Mouse (Mus musculus) myocyte (in vitro differentiated cells): Measurements from ENCODE around the gene Hook1. TPM values are rescaled to one million over a fixed set of nuclear protein-coding genes. Genes with fewer than 3 reads are reported as not detected.

Source experiments
- H3K27me3 ChIP-seq: one replicate; pipeline ENCODE4 v1.6.1; 2011; ENCODE audit not compliant: control insufficient read depth, insufficient read depth, insufficient read length
- H3K36me3 ChIP-seq: one replicate; pipeline ENCODE4 v1.6.1; 2011; ENCODE audit not compliant: control insufficient read depth, insufficient read depth
- H3K4me2 ChIP-seq: one replicate; pipeline ENCODE4 v1.6.1; 2011; ENCODE audit warnings: low read depth, control low read depth
- H3K4me3 ChIP-seq: one replicate; pipeline ENCODE4 v1.5.1; 2011; ENCODE audit warnings: mild to moderate bottlenecking, control low read depth, moderate library complexity
- H3K79me2 ChIP-seq: one replicate; pipeline ENCODE4 v1.6.1; 2011; ENCODE audit not compliant: control insufficient read depth, insufficient read depth
- H3ac ChIP-seq: one replicate; pipeline ENCODE4 v1.6.1; 2011; ENCODE audit not compliant: control insufficient read depth, insufficient read length
- CEBPB ChIP-seq: IDR thresholded peaks from 2 replicates; pipeline ENCODE4 v1.6.1; 2011; ENCODE audit warnings: mild to moderate bottlenecking, moderate library complexity; ENCODE audit not compliant: poor library complexity, insufficient read depth, severe bottlenecking
- E2F4 ChIP-seq: IDR thresholded peaks from one replicate; pipeline ENCODE4 v1.6.1; 2011; ENCODE audit warnings: mild to moderate bottlenecking, control low read depth, moderate library complexity; ENCODE audit not compliant: insufficient read depth
- MAX ChIP-seq: IDR thresholded peaks from one replicate; pipeline ENCODE4 v1.6.1; 2011; ENCODE audit warnings: low read depth, mild to moderate bottlenecking, control low read depth
- MYOD1 ChIP-seq, 3 experiments: IDR thresholded peaks; one replicate each; pipeline ENCODE4 v1.6.1; 2011; ENCODE audit warnings: control low read depth in 2 of 3, low read depth in 2 of 3, mild to moderate bottlenecking in 2 of 3, moderate library complexity in 1 of 3; ENCODE audit not compliant: insufficient read length in 2 of 3, control insufficient read depth in 1 of 3
- MYOG ChIP-seq, 3 experiments: IDR thresholded peaks; one replicate each; pipeline ENCODE4 v1.6.1; 2011; ENCODE audit warnings: control low read depth in 2 of 3, low read depth in 2 of 3, mild to moderate bottlenecking in 2 of 3; ENCODE audit not compliant: insufficient read length in 2 of 3, control insufficient read depth in 1 of 3, insufficient read depth in 1 of 3
- POLR2A ChIP-seq: IDR thresholded peaks from one replicate; pipeline ENCODE4 v1.6.1; 2011; ENCODE audit warnings: low read depth, mild to moderate bottlenecking, control low read depth, moderate library complexity; ENCODE audit not compliant: insufficient read length
- POLR2AphosphoS2 ChIP-seq: IDR thresholded peaks from one replicate; pipeline ENCODE4 v1.6.1; 2011; ENCODE audit warnings: low read depth, control low read depth; ENCODE audit not compliant: insufficient read length
- REST ChIP-seq: IDR thresholded peaks from one replicate; pipeline ENCODE4 v1.6.1; 2011; ENCODE audit warnings: mild to moderate bottlenecking, control low read depth, moderate library complexity; ENCODE audit not compliant: insufficient read depth, insufficient read length
- SRF ChIP-seq: IDR thresholded peaks from one replicate; pipeline ENCODE4 v1.6.1; 2011; ENCODE audit warnings: low read depth; ENCODE audit not compliant: control insufficient read depth, insufficient read length
- TCF12 ChIP-seq: IDR thresholded peaks from one replicate; pipeline ENCODE4 v1.6.1; 2011; ENCODE audit warnings: mild to moderate bottlenecking, control low read depth; ENCODE audit not compliant: poor library complexity, insufficient read depth, severe bottlenecking
- TCF3 ChIP-seq: IDR thresholded peaks from one replicate; pipeline ENCODE4 v1.6.1; 2011; ENCODE audit warnings: low read depth, control low read depth; ENCODE audit not compliant: insufficient read length
- USF1 ChIP-seq: IDR thresholded peaks from one replicate; pipeline ENCODE4 v1.6.1; 2011; ENCODE audit warnings: low read depth, mild to moderate bottlenecking, control low read depth, moderate library complexity
- polyA plus RNA-seq: library from polyadenylated mRNA; unstranded; fragments of >200 nt; fragmentation: generic; extraction: Trizol; gene quantifications from one replicate; pipeline ENCODE4 v1.2.1, GENCODE M21; 2012; ENCODE audit warnings: missing spikeins

The Hook1 gene
- polyA plus RNA-seq, 1 experiment, result 0.10 TPM

- Histone ChIP-seq H3K4me2 (no peak overlapping the region), H3K4me3 (no peak overlapping the region), H3K79me2 (no peaks in the 10 kb centered on the region), H3K27me3 (no peaks in the 10 kb centered on the region), H3ac (no peak overlapping the region), H3K36me3 (no peaks in the 10 kb centered on the region)
- no peak for TF ChIP-seq E2F4
Measured at GRCm38 (mm10) chr4:95928846-95929245, 38.2 kb upstream of the Hook1 start.

GRCm38 (mm10) chr4:95929936-95930335 is 37.1 kb upstream of the Hook1 start:
- H3K4me3 ChIP-seq, result no peak overlapping the region
- no peaks in the 10 kb centered on the region for H3K36me3 ChIP-seq
- H3ac ChIP-seq, result no peak overlapping the region
- TF ChIP-seq USF1 (no peak), TCF3 (no peak), MAX (no peak), MYOG (IDR thresholded peaks at IDR 0.05; ENCODE audit: control insufficient read depth in 1 of 3, insufficient read depth in 1 of 3, insufficient read length in 2 of 3, low read depth in 2 of 3) (no peak), MYOD1 (IDR thresholded peaks at IDR 0.05; ENCODE audit: control insufficient read depth in 1 of 3, insufficient read length in 2 of 3, low read depth in 2 of 3) (no peak)
- no peaks in the 10 kb centered on the region for H3K27me3 ChIP-seq
- no peaks in the 10 kb centered on the region for H3K79me2 ChIP-seq
- H3K4me2 ChIP-seq, result no peak overlapping the region

GRCm38 (mm10) chr4:95931331-95931730 is 35.7 kb upstream of the Hook1 start:
- no peak overlapping the region for H3K4me2 ChIP-seq
- TF ChIP-seq MYOD1 (IDR thresholded peaks at IDR 0.05; ENCODE audit: control insufficient read depth in 1 of 3, insufficient read length in 2 of 3, low read depth in 2 of 3), result peak in 2 of 3 experiments; percentile 44
- no peak for TF ChIP-seq MAX
- no peaks in the 10 kb centered on the region for H3K79me2 ChIP-seq
- no peaks in the 10 kb centered on the region for H3K36me3 ChIP-seq
- H3K27me3 ChIP-seq, result no peaks in the 10 kb centered on the region
- H3ac ChIP-seq, result no peak overlapping the region
- no peak overlapping the region for H3K4me3 ChIP-seq

- Histone ChIP-seq H3K4me2 (no peak overlapping the region), H3ac (no peak overlapping the region)
- TF ChIP-seq TCF12, result no peak
- TF ChIP-seq SRF, result no peak
- TF ChIP-seq USF1, result no peak
- no peak for TF ChIP-seq MAX
- TF ChIP-seq POLR2A, result no peak
- TF ChIP-seq MYOD1 (IDR thresholded peaks at IDR 0.05; ENCODE audit: control insufficient read depth in 1 of 3, insufficient read length in 2 of 3, low read depth in 2 of 3), result no peak
- TF ChIP-seq TCF3, result no peak
- TF ChIP-seq REST, result no peak
- TF ChIP-seq E2F4, result no peak
- TF ChIP-seq CEBPB, result no peak
- no peak for TF ChIP-seq MYOG (IDR thresholded peaks at IDR 0.05; ENCODE audit: control insufficient read depth in 1 of 3, insufficient read depth in 1 of 3, insufficient read length in 2 of 3, low read depth in 2 of 3)
- no peak for TF ChIP-seq POLR2AphosphoS2
Measured at GRCm38 (mm10) chr4:95933801-95934356, 33.2 kb upstream of the Hook1 start.

GRCm38 (mm10) chr4:95934384-95935035 is 32.5 kb upstream of the Hook1 start:
- no peaks in the 10 kb centered on the region for H3K27me3 ChIP-seq
- H3ac ChIP-seq, result no peak overlapping the region
- H3K4me2 ChIP-seq, result no peak overlapping the region
- TF ChIP-seq CEBPB (no peak), TCF3 (no peak), TCF12 (no peak), REST (no peak)
- H3K36me3 ChIP-seq, result no peaks in the 10 kb centered on the region
- no peak overlapping the region for H3K4me3 ChIP-seq
- H3K79me2 ChIP-seq, result no peaks in the 10 kb centered on the region

More at GRCm38 (mm10) chr4:95933801-95934356, 33.2 kb upstream of the Hook1 start:
- H3K27me3 ChIP-seq, result no peaks in the 10 kb centered on the region
- H3K79me2 ChIP-seq, result no peaks in the 10 kb centered on the region
- no peak overlapping the region for H3K4me3 ChIP-seq
- no peaks in the 10 kb centered on the region for H3K36me3 ChIP-seq

GRCm38 (mm10) chr4:95938701-95939100 is 28.3 kb upstream of the Hook1 start:
- no peak overlapping the region for H3K4me2 ChIP-seq
- no peak overlapping the region for H3K4me3 ChIP-seq
- no peaks in the 10 kb centered on the region for H3K27me3 ChIP-seq
- no peaks in the 10 kb centered on the region for H3K36me3 ChIP-seq
- no peak overlapping the region for H3ac ChIP-seq
- H3K79me2 ChIP-seq, result no peaks in the 10 kb centered on the region
- TF ChIP-seq MYOD1 (IDR thresholded peaks at IDR 0.05; ENCODE audit: control insufficient read depth in 1 of 3, insufficient read length in 2 of 3, low read depth in 2 of 3) (no peak), TCF3 (no peak), SRF (no peak)
